Mouse (Mus musculus) limb, embryonic 12.5 days (tissue): ENCODE measurements around the gene Ttc16. TPM values are rescaled to one million over a fixed set of nuclear protein-coding genes. Genes with fewer than 3 reads are reported as not detected.

ENCODE experiments used
- microRNA counts: library from miRNA; unstranded; fragments of <30 nt; microRNA quantifications from one replicate; lab custom pipeline; 2017
- microRNA-seq: library from miRNA; unstranded; fragments of <30 nt; microRNA quantifications from one replicate; pipeline ENCODE4, GENCODE M21; 2017
- polyA plus RNA-seq: library from polyadenylated mRNA; unstranded; fragments of >200 nt; fragmentation: Nextera tagmentation; extraction: Ambion mirVana; gene quantifications from 2 replicates; pipeline ENCODE4 v1.2.1, GENCODE M21; 2016

Ttc16 gene
- polyA plus RNA-seq, 1 experiment from 2014 or later = 0.35 TPM

MicroRNAs within 50 kb of the gene (microRNA counts, 519-probe panel; counts per million panel counts)
- not detected for microRNA mmu-miR-2861 (lab: Ali Mortazavi, UCI)

Small RNAs within 50 kb of the gene (microRNA-seq; reads per million reads assigned to microRNA genes)
- gene Mir2861 (not detected), gene Mir3960 (not detected)

Other genes starting within 250 kb of the Ttc16 start
- gene Fam102a, start 240.3 kb downstream of the Ttc16 start, polyA plus RNA-seq = 12.3 and 16.0 TPM in 2 replicates
- gene Dpm2, start 204.8 kb downstream of the Ttc16 start, polyA plus RNA-seq = 99.3 and 99.7 TPM in 2 replicates
- gene Pip5kl1, start 200.8 kb downstream of the Ttc16 start, polyA plus RNA-seq = 3.9 and 5.4 TPM in 2 replicates
- gene 9430097D07Rik, start 199.9 kb downstream of the Ttc16 start, polyA plus RNA-seq = 0.55 TPM in 1 of 2 replicates, not detected in the other
- 29.8 and 29.9 TPM in 2 replicates for gene St6galnac4, start 188.5 kb downstream of the Ttc16 start, polyA plus RNA-seq
- 23.4 and 23.7 TPM in 2 replicates for gene St6galnac6, start 175.9 kb downstream of the Ttc16 start, polyA plus RNA-seq
- gene Ak1, start 153.9 kb downstream of the Ttc16 start, polyA plus RNA-seq = 34.3 and 34.4 TPM in 2 replicates
- gene Eng, start 129.0 kb downstream of the Ttc16 start, polyA plus RNA-seq = 24.7 and 25.7 TPM in 2 replicates
- 31.0 and 32.9 TPM in 2 replicates for gene Fpgs, start 71.5 kb downstream of the Ttc16 start, polyA plus RNA-seq
- gene Cdk9, start 62.6 kb downstream of the Ttc16 start, polyA plus RNA-seq = 129 and 136 TPM in 2 replicates
- gene Sh2d3c, start 54.6 kb downstream of the Ttc16 start, polyA plus RNA-seq = 17.0 and 17.1 TPM in 2 replicates
- gene 6330409D20Rik, start 34.6 kb downstream of the Ttc16 start, polyA plus RNA-seq = not detected in 2 replicates
- 58.8 and 62.7 TPM in 2 replicates for gene Tor2a, start 18.4 kb downstream of the Ttc16 start, polyA plus RNA-seq
- 3.8 and 4.2 TPM in 2 replicates for gene Ptrh1, start 153 bp upstream of the Ttc16 start, polyA plus RNA-seq
- 0.35 and 1.2 TPM in 2 replicates for gene Cfap157, start 8.8 kb upstream of the Ttc16 start, polyA plus RNA-seq
- gene Stxbp1, start 71.6 kb upstream of the Ttc16 start, polyA plus RNA-seq = 18.8 and 20.0 TPM in 2 replicates
- gene Fam129b, start 100.5 kb upstream of the Ttc16 start, polyA plus RNA-seq = 48.0 and 48.1 TPM in 2 replicates
- 184 and 185 TPM in 2 replicates for gene Rpl12, start 185.9 kb upstream of the Ttc16 start, polyA plus RNA-seq
- 10.4 and 11.8 TPM in 2 replicates for gene Lrsam1, start 186.0 kb upstream of the Ttc16 start, polyA plus RNA-seq
- 25.4 and 25.7 TPM in 2 replicates for gene Slc2a8, start 206.4 kb upstream of the Ttc16 start, polyA plus RNA-seq